Mouse (Mus musculus): ENCODE measurements at regions not wholly inside any gene's neighbourhood (a gene's known extent, or its start where the extent isn't known, plus 50 kb on each side); places are given as distances from the start of the nearest gene placed in this dataset.

GRCm38 (mm10) chr1:159398643-159399042 is 124.9 kb upstream of the Tnr start:
- no peak for TF ChIP-seq CTCF (IDR thresholded peaks at IDR 0.05; ENCODE audit: extremely low read depth, insufficient read depth, low read length)
- TF ChIP-seq POLR2A (IDR thresholded peaks at IDR 0.05; ENCODE audit: extremely low read depth, insufficient read depth, low read length) = no peak

Data from cortical plate, adult 2 months (tissue).